Mouse (Mus musculus): ENCODE data around the gene Usp31. TPM values are rescaled to one million over a fixed set of nuclear protein-coding genes. Genes with fewer than 3 reads are reported as not detected.
A peak's percentile ranks its signal among the peaks of the same experiment; 100 is the strongest.

The Usp31 gene
- polyA plus RNA-seq, 1 experiment from 2014 or later, result 3.3 TPM

DNA sequence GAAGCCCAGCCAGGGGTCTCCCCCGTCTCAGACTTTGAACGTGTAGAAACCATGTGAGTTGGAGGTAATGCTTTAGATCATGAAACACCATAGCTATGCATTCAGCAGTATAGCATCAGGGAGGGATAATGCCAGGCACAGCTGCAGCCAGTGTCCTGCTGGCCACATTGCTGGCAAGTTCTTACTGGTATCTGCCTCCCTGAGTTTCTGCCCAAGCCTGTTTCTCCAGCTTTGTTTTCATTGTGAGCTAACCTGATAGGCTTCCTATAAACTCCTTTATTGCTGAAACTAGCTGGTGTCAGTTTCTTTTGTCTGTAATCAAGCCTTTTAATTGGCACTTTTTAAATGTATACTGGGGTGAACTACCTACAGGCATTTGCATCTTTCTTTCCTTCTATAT lies 4.1 kb upstream of the Usp31 start:
- no peak for ATAC-seq (replicated peaks; ENCODE audit: insufficient number of reproducible peaks, low FRiP score, low TSS enrichment, low read depth)
- WGBS, result 67% methylated on average over 2 of the region's 2 CpGs

DNA sequence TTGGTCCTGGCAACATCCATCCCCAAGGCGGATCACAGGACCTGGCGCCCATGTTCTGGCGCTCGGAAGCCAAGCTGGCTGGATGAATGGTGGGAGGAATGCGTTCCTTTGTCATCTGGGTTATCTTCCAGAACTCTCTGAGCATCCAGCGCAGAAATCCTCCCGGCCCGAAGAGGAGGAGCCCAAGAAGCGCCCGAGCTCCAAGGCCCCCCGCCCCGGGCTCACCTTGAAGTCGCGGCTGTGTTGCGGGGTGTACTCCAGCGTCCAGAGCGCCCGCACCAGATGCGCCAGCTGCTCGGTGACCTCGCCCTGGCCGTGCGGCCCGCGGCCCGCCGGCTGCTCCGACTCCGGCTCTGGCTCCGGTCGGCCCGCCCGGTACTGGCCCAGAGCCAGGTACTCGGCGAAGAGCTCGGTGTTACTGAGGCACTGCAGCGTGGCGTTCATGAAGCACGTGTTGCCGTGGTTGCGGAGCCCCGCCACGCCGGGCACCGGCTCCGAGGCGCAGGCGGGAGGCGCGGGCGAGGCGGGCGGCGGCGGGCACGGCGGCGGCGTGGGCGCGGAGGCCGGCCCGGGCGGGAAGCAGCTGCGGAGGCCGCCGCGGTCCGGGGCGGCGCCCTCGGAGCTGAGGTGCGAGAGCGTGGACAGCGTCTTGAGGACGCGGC lies 511 bp downstream of the Usp31 start:
- 1% methylated on average over 61 of the region's 77 CpGs for WGBS
- Histone ChIP-seq H3K4me3 (ENCODE audit: low read depth, low read length) (peak overlapping the region; percentile 80), H3K4me2 (ENCODE audit: low read depth, low read length) (peak overlapping the region; percentile 98), H3K9me3 (replicated peaks; ENCODE audit: control insufficient read depth, low read length) (no peaks in the 10 kb centered on the region), H3K9ac (replicated peaks; ENCODE audit: low read length) (peak overlapping the region; percentile 82), H3K27me3 (ENCODE audit: control insufficient read depth, insufficient read depth, low read length) (no peaks in the 10 kb centered on the region), H3K27ac (replicated peaks; ENCODE audit: low read depth, low read length) (peak overlapping the region; percentile 72; the same call in 1 of the 2 replicates), H3K4me1 (ENCODE audit: control insufficient read depth, insufficient read depth, low read length) (no peaks in the 10 kb centered on the region), H3K36me3 (replicated peaks; ENCODE audit: control insufficient read depth, insufficient read depth, low read depth, low read length) (no peaks in the 10 kb centered on the region)
- ATAC-seq (replicated peaks; ENCODE audit: insufficient number of reproducible peaks, low FRiP score, low TSS enrichment, low read depth), result peak; percentile 10; the same call in 1 of the 2 replicates
- DNase-seq (ENCODE audit: low spot score), result peak; percentile 58

More for the DNA sequence above, 4.1 kb upstream of the Usp31 start:
- Histone ChIP-seq H3K4me3 (ENCODE audit: low read depth, low read length) (no peak overlapping the region), H3K9me3 (replicated peaks; ENCODE audit: control insufficient read depth, low read length) (no peaks in the 10 kb centered on the region), H3K27ac (replicated peaks; ENCODE audit: low read depth, low read length) (no peak overlapping the region), H3K4me2 (ENCODE audit: low read depth, low read length) (no peak overlapping the region), H3K9ac (replicated peaks; ENCODE audit: low read length) (no peak overlapping the region), H3K27me3 (ENCODE audit: control insufficient read depth, insufficient read depth, low read length) (no peaks in the 10 kb centered on the region), H3K36me3 (replicated peaks; ENCODE audit: control insufficient read depth, insufficient read depth, low read depth, low read length) (no peaks in the 10 kb centered on the region), H3K4me1 (ENCODE audit: control insufficient read depth, insufficient read depth, low read length) (no peaks in the 10 kb centered on the region)
- peak; percentile 40 for DNase-seq (ENCODE audit: low spot score)

DNA sequence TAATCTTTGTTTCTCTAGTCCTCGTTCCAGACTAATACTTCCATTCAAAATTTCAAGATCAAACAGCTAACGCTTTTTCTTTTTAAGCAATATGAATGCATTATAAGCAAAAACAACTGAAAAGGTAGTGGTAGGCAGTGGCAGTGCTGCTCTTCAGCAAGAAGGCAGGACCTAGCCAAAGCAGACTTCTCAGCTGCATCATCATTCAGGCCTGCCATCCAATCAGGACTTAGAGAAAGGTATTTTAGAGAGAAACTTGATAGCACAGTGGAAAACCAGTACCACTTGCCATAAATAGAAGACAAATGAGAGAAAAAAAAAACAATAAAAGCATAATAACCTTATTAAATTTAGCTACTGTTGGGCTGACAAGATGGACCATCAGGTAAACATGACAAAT lies 2.0 kb downstream of the Usp31 start:
- no peak for ATAC-seq (replicated peaks; ENCODE audit: insufficient number of reproducible peaks, low FRiP score, low TSS enrichment, low read depth)
- H3K4me3 ChIP-seq (ENCODE audit: low read depth, low read length), result no peak overlapping the region

DNA sequence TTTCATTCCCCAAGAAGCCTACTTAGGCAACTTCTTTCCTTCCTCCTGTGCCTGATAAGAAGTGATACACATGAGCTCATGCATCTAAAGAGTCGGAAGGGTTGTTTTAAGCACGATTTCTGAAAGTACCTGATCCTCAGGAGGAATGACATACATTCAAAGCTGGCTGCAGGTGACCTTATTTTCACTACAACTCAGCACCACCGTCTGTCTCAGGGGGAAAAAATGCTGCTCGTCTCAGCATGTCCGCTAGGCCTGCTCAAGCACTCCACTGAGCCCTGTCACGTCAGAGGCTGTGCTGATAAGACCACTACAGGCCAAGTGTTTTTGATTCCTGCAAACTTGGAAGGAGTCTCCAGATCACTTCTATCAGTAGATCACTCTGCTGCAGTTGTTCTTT lies 5.1 kb downstream of the Usp31 start:
- Histone ChIP-seq H3K4me2 (ENCODE audit: low read depth, low read length) (no peak overlapping the region), H3K27me3 (ENCODE audit: control insufficient read depth, insufficient read depth, low read length) (no peaks in the 10 kb centered on the region), H3K36me3 (replicated peaks; ENCODE audit: control insufficient read depth, insufficient read depth, low read depth, low read length) (no peaks in the 10 kb centered on the region), H3K27ac (replicated peaks; ENCODE audit: low read depth, low read length) (no peak overlapping the region), H3K4me3 (ENCODE audit: low read depth, low read length) (no peak overlapping the region), H3K9ac (replicated peaks; ENCODE audit: low read length) (no peak overlapping the region), H3K4me1 (ENCODE audit: control insufficient read depth, insufficient read depth, low read length) (no peaks in the 10 kb centered on the region), H3K9me3 (replicated peaks; ENCODE audit: control insufficient read depth, low read length) (no peaks in the 10 kb centered on the region)
- ATAC-seq (replicated peaks; ENCODE audit: insufficient number of reproducible peaks, low FRiP score, low TSS enrichment, low read depth), result no peak
- WGBS, result 58% methylated on average over 6 of the region's 6 CpGs
- DNase-seq (ENCODE audit: low spot score), result no peak

More for the DNA sequence above, 2.0 kb downstream of the Usp31 start:
- no peaks in the 10 kb centered on the region for H3K36me3 ChIP-seq (replicated peaks; ENCODE audit: control insufficient read depth, insufficient read depth, low read depth, low read length)
- H3K4me1 ChIP-seq (ENCODE audit: control insufficient read depth, insufficient read depth, low read length), result no peaks in the 10 kb centered on the region
- no peak overlapping the region for H3K9ac ChIP-seq (replicated peaks; ENCODE audit: low read length)
- no peak overlapping the region for H3K27ac ChIP-seq (replicated peaks; ENCODE audit: low read depth, low read length)
- 93% methylated on average over 2 of the region's 2 CpGs for whole genome bisulfite sequencing
- no peaks in the 10 kb centered on the region for H3K9me3 ChIP-seq (replicated peaks; ENCODE audit: control insufficient read depth, low read length)
- DNase-seq (ENCODE audit: low spot score), result peak; percentile 23
- H3K27me3 ChIP-seq (ENCODE audit: control insufficient read depth, insufficient read depth, low read length), result no peaks in the 10 kb centered on the region
- no peak overlapping the region for H3K4me2 ChIP-seq (ENCODE audit: low read depth, low read length)

DNA sequence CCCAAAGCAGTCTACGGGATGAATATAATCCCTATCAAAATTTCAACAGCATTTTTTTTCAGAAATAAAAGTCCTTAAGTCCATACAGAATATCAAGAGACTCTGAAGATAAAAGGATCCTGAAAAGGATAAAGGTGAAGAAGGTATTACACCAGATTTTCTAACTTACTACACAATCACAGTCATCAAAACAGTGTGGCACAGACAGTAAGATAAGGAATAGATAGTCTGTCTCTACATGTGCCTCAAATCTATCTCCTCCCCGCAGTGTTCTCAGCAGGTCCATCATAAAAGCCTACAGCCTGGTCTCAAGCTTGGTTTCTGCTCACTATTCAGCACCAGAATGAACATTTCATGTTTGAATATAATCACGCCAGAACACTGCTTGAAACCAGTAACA lies 6.6 kb downstream of the Usp31 start:
- Histone ChIP-seq H3K4me2 (ENCODE audit: low read depth, low read length) (no peak overlapping the region), H3K9ac (replicated peaks; ENCODE audit: low read length) (no peak overlapping the region), H3K27me3 (ENCODE audit: control insufficient read depth, insufficient read depth, low read length) (no peaks in the 10 kb centered on the region), H3K27ac (replicated peaks; ENCODE audit: low read depth, low read length) (no peak overlapping the region), H3K4me1 (ENCODE audit: control insufficient read depth, insufficient read depth, low read length) (no peaks in the 10 kb centered on the region), H3K4me3 (ENCODE audit: low read depth, low read length) (no peak overlapping the region), H3K36me3 (replicated peaks; ENCODE audit: control insufficient read depth, insufficient read depth, low read depth, low read length) (no peaks in the 10 kb centered on the region), H3K9me3 (replicated peaks; ENCODE audit: control insufficient read depth, low read length) (no peaks in the 10 kb centered on the region)
- WGBS, result 92% methylated on average over 3 of the region's 3 CpGs
- ATAC-seq (replicated peaks; ENCODE audit: insufficient number of reproducible peaks, low FRiP score, low TSS enrichment, low read depth) (no peak), DNase-seq (ENCODE audit: low spot score) (no peak)

DNA sequence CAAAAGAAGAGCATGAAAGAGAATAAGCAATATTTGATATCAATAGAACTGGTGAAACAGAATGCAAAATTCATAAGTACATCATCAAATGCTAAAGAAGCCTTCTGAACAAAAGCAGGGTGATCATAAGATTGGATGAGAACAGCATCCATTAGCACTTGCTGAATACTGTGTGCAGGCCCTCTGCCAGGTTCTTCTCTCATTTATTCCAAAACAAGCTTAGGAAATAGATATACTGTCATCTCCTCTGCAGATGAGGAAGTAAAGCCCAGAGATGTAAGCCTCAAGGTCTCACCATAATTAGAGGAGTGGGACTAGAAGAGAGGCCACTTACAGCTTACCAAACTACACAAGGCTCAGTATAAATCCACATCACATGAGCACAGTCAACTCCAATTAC lies 7.8 kb downstream of the Usp31 start:
- Histone ChIP-seq H3K4me2 (ENCODE audit: low read depth, low read length) (no peak overlapping the region), H3K4me3 (ENCODE audit: low read depth, low read length) (no peak overlapping the region), H3K27me3 (ENCODE audit: control insufficient read depth, insufficient read depth, low read length) (no peaks in the 10 kb centered on the region), H3K36me3 (replicated peaks; ENCODE audit: control insufficient read depth, insufficient read depth, low read depth, low read length) (no peaks in the 10 kb centered on the region), H3K9me3 (replicated peaks; ENCODE audit: control insufficient read depth, low read length) (no peaks in the 10 kb centered on the region), H3K4me1 (ENCODE audit: control insufficient read depth, insufficient read depth, low read length) (no peaks in the 10 kb centered on the region), H3K9ac (replicated peaks; ENCODE audit: low read length) (no peak overlapping the region), H3K27ac (replicated peaks; ENCODE audit: low read depth, low read length) (no peak overlapping the region)
- DNase-seq (ENCODE audit: low spot score), result no peak
- ATAC-seq (replicated peaks; ENCODE audit: insufficient number of reproducible peaks, low FRiP score, low TSS enrichment, low read depth), result no peak

DNA sequence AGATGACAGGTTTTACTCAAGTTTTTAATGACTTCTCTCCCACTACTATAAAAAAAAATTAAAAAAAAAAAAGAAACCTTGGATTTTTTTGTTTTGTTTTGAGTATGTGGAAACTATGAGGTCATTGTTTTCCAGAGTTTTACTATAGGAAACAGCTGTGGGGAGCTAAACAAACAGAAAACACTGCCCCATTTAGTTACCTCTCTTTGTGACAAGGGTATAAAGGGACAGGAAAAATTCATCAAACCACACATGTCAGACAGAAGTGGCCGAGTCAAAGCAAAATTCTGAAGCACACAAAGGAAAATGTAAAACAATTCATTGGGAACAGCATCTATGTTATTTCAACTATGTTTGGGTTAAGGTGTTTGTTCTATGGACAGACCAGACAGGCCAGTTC lies 9.5 kb downstream of the Usp31 start:
- Histone ChIP-seq H3K36me3 (replicated peaks; ENCODE audit: control insufficient read depth, insufficient read depth, low read depth, low read length) (no peaks in the 10 kb centered on the region), H3K27me3 (ENCODE audit: control insufficient read depth, insufficient read depth, low read length) (no peaks in the 10 kb centered on the region), H3K4me3 (ENCODE audit: low read depth, low read length) (no peak overlapping the region), H3K9ac (replicated peaks; ENCODE audit: low read length) (no peak overlapping the region), H3K4me2 (ENCODE audit: low read depth, low read length) (no peak overlapping the region), H3K27ac (replicated peaks; ENCODE audit: low read depth, low read length) (no peak overlapping the region), H3K9me3 (replicated peaks; ENCODE audit: control insufficient read depth, low read length) (no peaks in the 10 kb centered on the region), H3K4me1 (ENCODE audit: control insufficient read depth, insufficient read depth, low read length) (no peaks in the 10 kb centered on the region)
- DNase-seq (ENCODE audit: low spot score) (no peak), ATAC-seq (replicated peaks; ENCODE audit: insufficient number of reproducible peaks, low FRiP score, low TSS enrichment, low read depth) (no peak)
- WGBS, result 58% methylated on average over 1 of the region's 1 CpGs

DNA sequence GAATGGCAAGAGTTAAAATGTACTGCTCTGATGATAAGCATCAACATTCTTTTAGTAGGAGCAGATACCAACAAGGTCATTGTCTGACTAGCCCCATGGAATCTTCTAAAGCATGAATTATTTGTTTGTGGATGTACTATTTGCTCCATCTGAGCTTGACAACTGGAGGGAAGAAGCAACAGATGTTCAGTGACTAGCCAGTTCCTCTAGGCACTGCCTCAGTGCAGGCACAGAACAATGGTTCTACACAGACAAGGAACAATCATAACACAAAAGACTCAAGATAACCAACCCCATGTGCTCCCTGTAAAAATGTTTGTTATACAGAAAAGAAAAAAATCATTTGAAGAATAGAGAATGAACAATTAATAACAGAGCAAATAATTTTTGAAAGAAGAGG lies 9.9 kb downstream of the Usp31 start:
- Histone ChIP-seq H3K4me3 (ENCODE audit: low read depth, low read length) (no peak overlapping the region), H3K4me1 (ENCODE audit: control insufficient read depth, insufficient read depth, low read length) (no peaks in the 10 kb centered on the region), H3K27me3 (ENCODE audit: control insufficient read depth, insufficient read depth, low read length) (no peaks in the 10 kb centered on the region), H3K9me3 (replicated peaks; ENCODE audit: control insufficient read depth, low read length) (no peaks in the 10 kb centered on the region), H3K36me3 (replicated peaks; ENCODE audit: control insufficient read depth, insufficient read depth, low read depth, low read length) (no peaks in the 10 kb centered on the region), H3K27ac (replicated peaks; ENCODE audit: low read depth, low read length) (no peak overlapping the region), H3K9ac (replicated peaks; ENCODE audit: low read length) (no peak overlapping the region), H3K4me2 (ENCODE audit: low read depth, low read length) (no peak overlapping the region)
- DNase-seq (ENCODE audit: low spot score) (no peak), ATAC-seq (replicated peaks; ENCODE audit: insufficient number of reproducible peaks, low FRiP score, low TSS enrichment, low read depth) (no peak)

Measured in embryonic facial prominence, embryonic 11.5 days (tissue).